Comparison of ENCODE assay signal across 27 mouse cellular contexts in genomic region chr13:3907151-3907696, GRCm38 (mm10). TPM values are rescaled to one million over a fixed set of nuclear protein-coding genes. Genes with fewer than 3 reads are reported as not detected.
DNase-seq lines count a peak whose midpoint lies in the region; ATAC-seq and TF ChIP-seq lines count a peak whose summit lies in the region.
"Had no signal": no experiment of that assay in that cellular context is flagged by ENCODE, and none has a peak within 500 bp of the region (broad histone marks: within the 10 kb centered on the region; RNA-seq: fewer than 3 reads in every experiment).

No protein-coding gene starts in this region.

- H3K9me3 ChIP-seq in liver, embryonic 12.5 days (replicated peaks), result no peaks in the 10 kb centered on the region
- H3K9me3 ChIP-seq in intestine, postnatal 0 days (ENCODE audit: control insufficient read depth), result no peaks in the 10 kb centered on the region
- H3K9me3 ChIP-seq: embryonic facial prominence, embryonic 13.5 days; forebrain, embryonic 12.5 days; heart, embryonic 12.5 days; hindbrain, embryonic 12.5 days had no signal

- H3K4me2 ChIP-seq in liver, embryonic 12.5 days, result no peak overlapping the region
- no peak overlapping the region for H3K4me2 ChIP-seq in intestine, postnatal 0 days (replicated peaks; ENCODE audit: low read depth)
- H3K4me2 ChIP-seq: embryonic facial prominence, embryonic 13.5 days; forebrain, embryonic 12.5 days; heart, embryonic 12.5 days; hindbrain, embryonic 12.5 days had no signal

- ATAC-seq in liver, embryonic 12.5 days, result 0 out of 2 replicates have a peak, but pooled peaks have one; percentile 24
- peak; percentile 68 for ATAC-seq in intestine, postnatal 0 days
- ATAC-seq: activated CD4-positive, CD25-positive, alpha-beta regulatory T cell, adult 4 months; forebrain, embryonic 16.5 days; Patski had no signal

- H3K4me1 ChIP-seq in liver, embryonic 12.5 days, result 0 out of 2 replicates have a peak, but pooled peaks cover 9% of the 10 kb centered on the region
- no peaks in the 10 kb centered on the region for H3K4me1 ChIP-seq in intestine, postnatal 0 days (replicated peaks; ENCODE audit: control insufficient read depth, insufficient read depth, low read length)
- H3K4me1 ChIP-seq: embryonic facial prominence, embryonic 13.5 days; forebrain, embryonic 12.5 days; hindbrain, embryonic 12.5 days had no signal

- 58% methylated on average over 6 of the region's 6 CpGs for WGBS in liver, embryonic 12.5 days (ENCODE audit: insufficient replicate concordance)
- WGBS in intestine, postnatal 0 days, result 46% methylated on average over 6 of the region's 6 CpGs

- H3K9ac ChIP-seq in liver, embryonic 12.5 days, result no peak overlapping the region
- no peak overlapping the region for H3K9ac ChIP-seq in intestine, postnatal 0 days (ENCODE audit: low read depth, low read length)
- H3K9ac ChIP-seq: embryonic facial prominence, embryonic 13.5 days; forebrain, embryonic 12.5 days; heart, embryonic 12.5 days; hindbrain, embryonic 12.5 days had no signal

- H3K4me3 ChIP-seq in liver, embryonic 12.5 days, result no peak overlapping the region
- H3K4me3 ChIP-seq in intestine, postnatal 0 days (ENCODE audit: low read depth, low read length), result no peak overlapping the region
- H3K4me3 ChIP-seq: embryonic facial prominence, embryonic 13.5 days; forebrain, embryonic 12.5 days; heart, embryonic 12.5 days; hindbrain, embryonic 12.5 days had no signal

- DNase-seq in liver, result no peak
- DNase-seq in lung, postnatal 36 days, result peak; percentile 49
- DNase-seq in lung, postnatal 10 days, result no peak
- DNase-seq in layer of hippocampus, postnatal 14 days (ENCODE audit: low spot score in 2 of 2), result no peak
- DNase-seq in ovary, postnatal 36 days (ENCODE audit: low spot score), result no peak
- DNase-seq in gastrocnemius, postnatal 25 days, result no peak
- DNase-seq: adrenal gland, postnatal 14 days; cerebellum, adult 18-20 months; cerebellum, adult 9-11 months; cerebellum, postnatal 36 days; gastrocnemius, postnatal 10 days; heart, postnatal 4 days had no signal

- no peak overlapping the region for H3K27ac ChIP-seq in liver, embryonic 12.5 days
- H3K27ac ChIP-seq in intestine, postnatal 0 days (ENCODE audit: low read depth, low read length), result no peak overlapping the region
- H3K27ac ChIP-seq: embryonic facial prominence, embryonic 13.5 days; forebrain, embryonic 12.5 days; hindbrain, embryonic 12.5 days had no signal

- TF ChIP-seq CTCF in intestine, postnatal 0 days (IDR thresholded peaks at IDR 0.05; ENCODE audit: low read depth), result no peak

- no peaks in the 10 kb centered on the region for H3K27me3 ChIP-seq in liver, embryonic 12.5 days (replicated peaks)
- H3K27me3 ChIP-seq in intestine, postnatal 0 days (replicated peaks; ENCODE audit: control insufficient read depth, insufficient read depth, low read length), result no peaks in the 10 kb centered on the region
- H3K27me3 ChIP-seq: embryonic facial prominence, embryonic 13.5 days; forebrain, embryonic 12.5 days; heart, embryonic 12.5 days; hindbrain, embryonic 12.5 days; Patski had no signal

- H3K36me3 ChIP-seq in liver, embryonic 12.5 days, result peaks cover 62% of the 10 kb centered on the region
- H3K36me3 ChIP-seq in intestine, postnatal 0 days (ENCODE audit: control insufficient read depth, insufficient read depth), result no peaks in the 10 kb centered on the region

RNA-seq across cellular contexts. Expression of gene Net1, which starts 10.8 kb away (rescaled TPM):
- 67.4 and 73.0 TPM in 2 replicates for polyA plus RNA-seq in liver, embryonic 12.5 days (2016; fragmentation: Nextera tagmentation; extraction: Ambion mirVana)
- polyA plus RNA-seq in intestine, postnatal 0 days (2015; fragmentation: Nextera tagmentation; extraction: Ambion mirVana), result 106 and 109 TPM in 2 replicates
- 10 to 100 TPM; 24.1 to 28.6 TPM for total RNA-seq in layer of hippocampus, postnatal 14 days (2021)
- total RNA-seq in gastrocnemius, postnatal 25 days (2021), result 10 to 100 TPM; 38.7 to 43.5 TPM

RNA-seq across cellular contexts. Expression of gene Tubal3, which starts 10.8 kb away (rescaled TPM):
- not detected in 2 replicates for polyA plus RNA-seq in liver, embryonic 12.5 days (2016; fragmentation: Nextera tagmentation; extraction: Ambion mirVana)
- 44.1 and 58.4 TPM in 2 replicates for polyA plus RNA-seq in intestine, postnatal 0 days (2015; fragmentation: Nextera tagmentation; extraction: Ambion mirVana)
- not detected for total RNA-seq in layer of hippocampus, postnatal 14 days (2021)
- total RNA-seq in gastrocnemius, postnatal 25 days (2021), result not detected
- total RNA-seq: adrenal gland, adult 18-20 months; adrenal gland, postnatal 14 days; gastrocnemius, postnatal 10 days; heart, adult 8-10 months; heart, postnatal 4 days had no signal
- polyA plus RNA-seq: C2C12; embryonic facial prominence, embryonic 13.5 days; forebrain, embryonic 12.5 days; frontal cortex, adult 2 months; gonadal fat pad, adult 2 months; heart, embryonic 12.5 days; hindbrain, embryonic 12.5 days; Patski had no signal

RNA-seq across cellular contexts. Expression of gene Ucn3, which starts 37.9 kb away (rescaled TPM):
- not detected in 2 replicates for polyA plus RNA-seq in liver, embryonic 12.5 days (2016; fragmentation: Nextera tagmentation; extraction: Ambion mirVana)
- 0.43 and 0.51 TPM in 2 replicates for polyA plus RNA-seq in intestine, postnatal 0 days (2015; fragmentation: Nextera tagmentation; extraction: Ambion mirVana)
- total RNA-seq in layer of hippocampus, postnatal 14 days (2021), result not detected
- not detected for total RNA-seq in gastrocnemius, postnatal 25 days (2021)
- total RNA-seq: adrenal gland, adult 18-20 months; adrenal gland, postnatal 14 days; gastrocnemius, postnatal 10 days; heart, adult 8-10 months; heart, postnatal 4 days had no signal
- polyA plus RNA-seq: activated CD4-positive, CD25-positive, alpha-beta regulatory T cell, adult 4 months; C2C12; embryonic facial prominence, embryonic 13.5 days; forebrain, embryonic 12.5 days; frontal cortex, adult 2 months; gonadal fat pad, adult 2 months; heart, embryonic 12.5 days; heart, embryonic 16.5 days; hindbrain, embryonic 12.5 days; Patski had no signal

RNA-seq across cellular contexts. Expression of gene Calm5, which starts 53.3 kb away (rescaled TPM):
- not detected in 2 replicates for polyA plus RNA-seq in liver, embryonic 12.5 days (2016; fragmentation: Nextera tagmentation; extraction: Ambion mirVana)
- not detected in 2 replicates for polyA plus RNA-seq in intestine, postnatal 0 days (2015; fragmentation: Nextera tagmentation; extraction: Ambion mirVana)
- total RNA-seq in layer of hippocampus, postnatal 14 days (2021), result not detected
- total RNA-seq in gastrocnemius, postnatal 25 days (2021), result not detected
- total RNA-seq: adrenal gland, adult 18-20 months; adrenal gland, postnatal 14 days; gastrocnemius, postnatal 10 days; heart, adult 8-10 months; heart, postnatal 4 days had no signal
- polyA plus RNA-seq: activated CD4-positive, CD25-positive, alpha-beta regulatory T cell, adult 4 months; C2C12; embryonic facial prominence, embryonic 13.5 days; forebrain, embryonic 12.5 days; forebrain, embryonic 16.5 days; frontal cortex, adult 2 months; gonadal fat pad, adult 2 months; heart, embryonic 12.5 days; heart, embryonic 16.5 days; hindbrain, embryonic 12.5 days; Patski had no signal
